Mouse (Mus musculus) lung, embryonic 16.5 days (tissue): ENCODE results near the gene Klhl23. TPM values are rescaled to one million over a fixed set of nuclear protein-coding genes. Genes with fewer than 3 reads are reported as not detected.

Experiments
- ATAC-seq: fragments of 200-750 bp; cut with Nextera tagmentation; 2 replicates; pipeline ENCODE4 v1.8.0; 2017; ENCODE audit warnings: low read depth, mild to moderate bottlenecking, moderate library complexity
- H3K27ac ChIP-seq: fragments of 300-500 bp; sonication (generic); 2 replicates; pipeline ENCODE4 v1.5.1; 2014; ENCODE audit warnings: mild to moderate bottlenecking, control low read depth, low read length
- H3K27me3 ChIP-seq: fragments of 300-500 bp; sonication (generic); 2 replicates; pipeline ENCODE4 v1.6.1; 2014; ENCODE audit warnings: low read depth, low read length, mixed read lengths; ENCODE audit not compliant: control insufficient read depth, insufficient read depth
- H3K36me3 ChIP-seq: fragments of 300-500 bp; sonication (generic); 2 replicates; pipeline ENCODE4 v1.6.1; 2014; ENCODE audit warnings: low read length; ENCODE audit not compliant: control insufficient read depth, insufficient read depth
- H3K4me1 ChIP-seq: fragments of 300-500 bp; sonication (generic); replicated peaks from 2 replicates; pipeline ENCODE4 v1.6.1; 2014; ENCODE audit warnings: low read length, mixed read lengths; ENCODE audit not compliant: control insufficient read depth, insufficient read depth
- H3K4me2 ChIP-seq: fragments of 300-500 bp; sonication (generic); 2 replicates; pipeline ENCODE4 v1.6.1; 2014; ENCODE audit warnings: low read depth, low read length, control low read depth
- H3K4me3 ChIP-seq: fragments of 300-500 bp; sonication (generic); 2 replicates; pipeline ENCODE4 v1.5.1; 2014; ENCODE audit warnings: mild to moderate bottlenecking, low read length, control low read depth
- H3K9ac ChIP-seq: fragments of 300-500 bp; sonication (generic); 2 replicates; pipeline ENCODE4 v1.6.1; 2014; ENCODE audit warnings: low read length, control low read depth
- H3K9me3 ChIP-seq: fragments of 300-500 bp; sonication (generic); 2 replicates; pipeline ENCODE4 v1.6.1; 2016; ENCODE audit warnings: low read length; ENCODE audit not compliant: control insufficient read depth
- WGBS: fragments of 180-500 bp; shearing (Covaris S2); extraction: QIAGEN DNeasy Blood & Tissue Kit; methylation state at CpG from one replicate; pipeline ENCODE4 v1.1.7; 2014; 5-methylcytosine and 5-hydroxymethylcytosine counted together
- polyA plus RNA-seq: library from polyadenylated mRNA; unstranded; fragments of >200 nt; fragmentation: Nextera tagmentation; extraction: Ambion mirVana; gene quantifications from 2 replicates; pipeline ENCODE4 v1.2.1, GENCODE M21; 2015

Gene Klhl23
- polyA plus RNA-seq, 1 experiment from 2014 or later = 43.1 TPM

DNA sequence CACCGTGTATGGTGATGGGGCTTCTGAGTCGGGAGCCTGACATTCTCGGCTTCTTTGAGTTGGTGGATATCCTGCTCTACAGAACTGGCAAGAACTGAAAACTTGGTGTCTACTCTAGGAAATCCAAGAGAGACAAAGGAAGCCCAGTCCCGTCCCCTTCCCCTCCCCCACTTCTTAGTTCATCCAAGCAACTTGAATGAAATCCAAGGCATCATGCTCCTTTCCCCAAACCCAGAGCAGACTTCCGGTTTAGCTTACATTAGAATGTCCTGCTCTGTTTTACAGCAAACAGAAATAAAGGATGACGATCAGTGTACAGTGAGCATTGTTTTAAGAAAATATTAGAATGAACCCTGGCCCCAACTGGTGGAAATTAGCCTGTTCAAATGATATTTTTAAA, 27.5 kb downstream of the Klhl23 start:
- Histone ChIP-seq H3K27ac (peak overlapping the region; percentile 80), H3K36me3 (no peaks in the 10 kb centered on the region), H3K9me3 (no peaks in the 10 kb centered on the region), H3K27me3 (no peaks in the 10 kb centered on the region), H3K9ac (no peak overlapping the region), H3K4me2 (no peak overlapping the region), H3K4me3 (no peak overlapping the region), H3K4me1 (peaks cover 7% of the 10 kb centered on the region; the same call in 1 of the 2 replicates)
- ATAC-seq = peak; percentile 70
- 50% methylated on average over 6 of the region's 6 CpGs for WGBS

GRCm38 (mm10) chr2:69851427-69852058, 29.8 kb downstream of the Klhl23 start:
- ATAC-seq = no peak
- WGBS = 61% methylated on average over 2 of the region's 2 CpGs
- H3K4me2 ChIP-seq = no peak overlapping the region

GRCm38 (mm10) chr2:69856392-69856791, 34.6 kb downstream of the Klhl23 start:
- Histone ChIP-seq H3K27ac (no peak overlapping the region), H3K9me3 (no peaks in the 10 kb centered on the region), H3K4me3 (no peak overlapping the region), H3K4me2 (no peak overlapping the region), H3K9ac (no peak overlapping the region), H3K36me3 (no peaks in the 10 kb centered on the region), H3K27me3 (no peaks in the 10 kb centered on the region), H3K4me1 (peaks cover 3% of the 10 kb centered on the region; the same call in 1 of the 2 replicates)
- 0 out of 2 replicates have a peak, but pooled peaks have one; percentile 14 for ATAC-seq
- 15% methylated on average over 8 of the region's 8 CpGs for WGBS

More at GRCm38 (mm10) chr2:69851427-69852058, 29.8 kb downstream of the Klhl23 start:
- Histone ChIP-seq H3K27ac (no peak overlapping the region), H3K9me3 (no peaks in the 10 kb centered on the region), H3K9ac (no peak overlapping the region), H3K4me1 (peaks cover 7% of the 10 kb centered on the region; the same call in 1 of the 2 replicates), H3K27me3 (no peaks in the 10 kb centered on the region), H3K36me3 (no peaks in the 10 kb centered on the region), H3K4me3 (no peak overlapping the region)

DNA sequence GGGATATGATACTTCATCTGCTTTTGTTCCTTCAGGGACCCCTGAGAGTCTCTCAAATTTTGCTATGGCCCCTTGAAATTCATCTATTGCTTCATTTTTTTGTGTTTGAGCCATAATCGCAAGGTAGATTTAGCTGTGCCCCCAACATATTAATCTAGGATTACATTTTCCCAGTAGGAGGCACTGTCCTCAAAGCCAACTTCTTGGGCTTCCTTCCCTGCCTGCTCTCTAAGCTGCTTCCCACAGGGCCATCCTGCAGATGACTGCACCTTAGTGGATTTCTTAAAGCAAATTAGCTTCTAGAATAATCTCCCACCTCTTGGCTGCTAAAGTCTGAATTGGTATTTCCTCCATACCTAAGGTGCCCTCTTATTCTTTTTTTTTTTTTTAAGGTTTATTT, 36.1 kb downstream of the Klhl23 start:
- H3K27ac ChIP-seq = no peak overlapping the region
- H3K9me3 ChIP-seq = no peaks in the 10 kb centered on the region
- H3K4me1 ChIP-seq = peaks cover 3% of the 10 kb centered on the region
- WGBS = 77% methylated on average over 1 of the region's 1 CpGs
- H3K9ac ChIP-seq = no peak overlapping the region
- ATAC-seq = no peak
- no peaks in the 10 kb centered on the region for H3K27me3 ChIP-seq
- H3K36me3 ChIP-seq = no peaks in the 10 kb centered on the region
- H3K4me3 ChIP-seq = no peak overlapping the region
- no peak overlapping the region for H3K4me2 ChIP-seq

DNA sequence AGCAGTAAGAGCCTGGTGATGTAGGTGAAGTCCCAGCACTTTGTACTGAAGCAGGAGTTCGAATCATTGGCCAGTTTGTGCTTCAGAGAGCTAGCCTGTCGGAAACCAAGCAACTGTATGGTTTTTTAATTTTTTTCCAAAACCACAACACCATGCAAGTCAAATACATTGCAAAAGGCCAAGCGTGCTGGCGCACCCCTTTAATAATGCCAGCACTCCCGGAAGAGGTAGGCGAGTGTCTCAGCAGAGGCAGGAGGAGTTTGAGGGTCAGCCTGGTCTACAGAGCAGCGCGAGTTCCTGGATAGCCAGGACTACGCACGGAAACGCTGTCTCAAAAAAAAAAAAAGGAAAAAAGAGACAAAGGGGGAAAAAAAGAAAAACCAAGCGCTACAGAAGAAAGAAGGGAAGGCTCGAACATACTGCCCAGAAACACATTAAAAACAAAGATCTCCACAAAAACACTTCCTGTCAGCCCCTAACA, 39.3 kb downstream of the Klhl23 start:
- H3K4me1 ChIP-seq = peaks cover 3% of the 10 kb centered on the region

DNA sequence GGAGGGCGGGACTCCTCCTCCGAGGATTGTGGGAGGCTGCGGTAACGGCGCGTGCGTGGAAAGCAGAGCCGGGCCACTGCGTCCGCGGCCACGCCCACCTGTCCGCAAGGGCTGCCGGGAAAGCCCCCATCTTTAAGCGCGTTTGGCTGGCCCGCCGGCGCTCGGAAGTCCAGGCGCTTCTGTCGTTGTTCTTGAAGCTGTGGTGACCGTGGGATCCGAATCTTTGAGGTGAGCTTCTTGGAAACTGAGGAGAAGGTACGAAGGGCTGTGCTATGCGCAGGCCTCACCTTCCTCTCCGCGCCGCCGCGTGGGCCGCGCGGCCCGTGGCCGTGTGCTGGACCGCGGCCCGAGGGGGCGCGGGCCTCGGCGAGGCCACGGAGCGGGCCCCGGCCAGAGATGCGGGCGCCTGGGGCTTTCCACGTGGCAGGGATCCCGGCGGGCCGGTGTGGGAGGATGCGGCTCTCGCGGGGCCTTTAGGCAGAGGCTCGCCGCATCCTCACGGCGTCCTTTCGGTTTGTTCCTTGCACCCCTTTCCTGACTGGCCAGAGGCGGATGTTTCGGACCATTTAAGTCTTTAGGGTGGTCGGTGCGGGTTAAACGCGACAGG, 39.8 kb downstream of the Klhl23 start, which contains the start of gene Ssb:
Gene Ssb (plus strand): TSS at position 78 of the 607 bp plus-strand sequence.
- under 1% methylated on average over 64 of the region's 66 CpGs for WGBS
- Histone ChIP-seq H3K27ac (peak within 1 kb of the TSS; percentile 95), H3K9me3 (no peaks in the 10 kb centered on the region), H3K36me3 (peaks cover 6% of the 10 kb centered on the region), H3K27me3 (no peaks in the 10 kb centered on the region), H3K4me2 (peak within 1 kb of the TSS; percentile 76), H3K4me3 (peak within 1 kb of the TSS; percentile 100), H3K4me1 (peaks cover 3% of the 10 kb centered on the region), H3K9ac (peak within 1 kb of the TSS; percentile 99)
- peak; percentile 99 for ATAC-seq

More for the DNA sequence above, 39.3 kb downstream of the Klhl23 start:
- Histone ChIP-seq H3K9me3 (no peaks in the 10 kb centered on the region), H3K4me2 (peak overlapping the region; percentile 65), H3K4me3 (peak overlapping the region; percentile 100), H3K9ac (peak overlapping the region; percentile 99), H3K27me3 (no peaks in the 10 kb centered on the region), H3K36me3 (peaks cover 2% of the 10 kb centered on the region; the same call in 1 of the 2 replicates), H3K27ac (peak overlapping the region; percentile 95)
- 12% methylated on average over 13 of the region's 13 CpGs for WGBS
- ATAC-seq = peak; percentile 67

DNA sequence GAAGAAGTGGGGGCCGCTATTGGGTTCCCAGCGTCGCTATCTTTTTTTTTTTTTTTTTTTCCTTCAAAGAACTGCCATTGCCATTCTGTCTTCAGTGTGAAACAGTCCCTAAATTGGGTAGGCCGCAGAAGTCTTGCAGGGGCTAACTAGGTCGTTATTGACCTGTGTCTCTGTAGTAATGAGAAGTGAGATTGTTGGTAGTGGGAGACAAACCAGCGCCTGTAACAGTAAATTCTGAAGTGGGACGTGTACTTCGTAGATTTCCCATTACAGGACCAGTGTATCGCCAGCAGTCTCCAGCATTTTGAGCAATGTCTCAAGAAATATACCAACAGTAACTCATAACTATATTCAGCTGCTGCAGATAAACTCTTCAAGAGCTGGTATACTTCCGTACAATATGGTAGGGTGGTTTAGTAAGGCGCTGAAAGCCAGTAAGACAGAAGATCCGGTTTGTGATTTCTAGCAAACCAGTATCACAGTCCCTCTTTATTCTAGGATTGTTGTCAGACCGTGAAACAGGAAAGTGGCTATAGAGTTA, 40.4 kb downstream of the Klhl23 start:
- Histone ChIP-seq H3K4me2 (peak overlapping the region; percentile 76), H3K4me3 (peak overlapping the region; percentile 100), H3K27me3 (no peaks in the 10 kb centered on the region), H3K27ac (peak overlapping the region; percentile 95; the same call in 1 of the 2 replicates), H3K4me1 (peaks cover 3% of the 10 kb centered on the region), H3K36me3 (peaks cover 9% of the 10 kb centered on the region), H3K9me3 (no peaks in the 10 kb centered on the region), H3K9ac (peak overlapping the region; percentile 99)
- no peak for ATAC-seq
- WGBS = 1% methylated on average over 13 of the region's 13 CpGs

GRCm38 (mm10) chr2:69883990-69884391, 62.2 kb downstream of the Klhl23 start:
- no peak overlapping the region for H3K27ac ChIP-seq
- no peaks in the 10 kb centered on the region for H3K9me3 ChIP-seq
- peaks cover 5% of the 10 kb centered on the region for H3K4me1 ChIP-seq
- no peaks in the 10 kb centered on the region for H3K27me3 ChIP-seq
- no peaks in the 10 kb centered on the region for H3K36me3 ChIP-seq
- WGBS = 66% methylated on average over 2 of the region's 2 CpGs
- H3K9ac ChIP-seq = no peak overlapping the region
- ATAC-seq = no peak
- H3K4me3 ChIP-seq = no peak overlapping the region
- no peak overlapping the region for H3K4me2 ChIP-seq

DNA sequence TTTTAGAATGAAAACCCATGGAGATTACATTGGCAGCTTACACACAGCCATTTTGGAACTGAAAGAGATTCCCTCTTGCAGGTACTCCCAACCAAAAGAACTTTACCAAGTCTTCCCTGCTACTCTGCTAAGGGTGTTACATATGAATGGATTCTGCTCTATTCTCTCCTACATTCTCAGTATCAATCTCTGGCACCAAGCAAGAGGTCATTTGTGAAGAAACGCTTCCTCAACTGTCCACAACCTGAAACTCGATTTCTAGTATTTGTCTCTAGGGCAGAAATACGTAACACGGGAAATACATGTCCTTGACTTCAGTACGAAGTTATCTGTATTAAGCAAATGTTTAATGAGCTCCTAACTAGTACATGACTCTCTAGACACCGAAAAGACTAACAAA, 62.8 kb downstream of the Klhl23 start:
- Histone ChIP-seq H3K27ac (no peak overlapping the region), H3K9ac (peak overlapping the region; percentile 91), H3K27me3 (no peaks in the 10 kb centered on the region), H3K4me3 (peak overlapping the region; percentile 73), H3K4me1 (peaks cover 5% of the 10 kb centered on the region), H3K4me2 (peak overlapping the region; percentile 85), H3K36me3 (no peaks in the 10 kb centered on the region), H3K9me3 (no peaks in the 10 kb centered on the region)
- no peak for ATAC-seq
- 42% methylated on average over 6 of the region's 6 CpGs for WGBS
